Mouse (Mus musculus) lung, embryonic 14.5 days (tissue): ENCODE measurements around the gene Myh6. TPM values are rescaled to one million over a fixed set of nuclear protein-coding genes. Genes with fewer than 3 reads are reported as not detected.

Source experiments
- ATAC-seq: fragments of 200-750 bp; cut with Nextera tagmentation; 2 replicates; pipeline ENCODE4 v1.8.0; 2017; ENCODE audit warnings: mild to moderate bottlenecking, moderate TSS enrichment, moderate library complexity; ENCODE audit not compliant: insufficient read depth
- DNase-seq: peaks from one replicate; pipeline ENCODE4 v3.0.0-alpha.2; 2015
- H3K27ac ChIP-seq: fragments of 300-500 bp; sonication (generic); 2 replicates; pipeline ENCODE4 v1.5.1; 2014; ENCODE audit warnings: low read depth, mild to moderate bottlenecking, moderate library complexity
- H3K27me3 ChIP-seq: fragments of 300-500 bp; sonication (generic); 2 replicates; pipeline ENCODE4 v1.6.1; 2014; ENCODE audit warnings: low read length, control low read depth; ENCODE audit not compliant: insufficient read depth
- H3K36me3 ChIP-seq: fragments of 300-500 bp; sonication (generic); 2 replicates; pipeline ENCODE4 v1.6.1; 2014; ENCODE audit warnings: control low read depth; ENCODE audit not compliant: insufficient read depth
- H3K4me1 ChIP-seq: fragments of 300-500 bp; sonication (generic); 2 replicates; pipeline ENCODE4 v1.6.1; 2014; ENCODE audit warnings: antibody characterized with exemption, control low read depth; ENCODE audit not compliant: insufficient read depth
- H3K4me2 ChIP-seq: fragments of 300-500 bp; sonication (generic); 2 replicates; pipeline ENCODE4 v1.6.1; 2014; ENCODE audit warnings: mild to moderate bottlenecking
- H3K4me3 ChIP-seq: fragments of 300-500 bp; sonication (generic); 2 replicates; pipeline ENCODE4 v1.5.1; 2014; ENCODE audit warnings: low read depth, low read length
- H3K9ac ChIP-seq: fragments of 300-500 bp; sonication (generic); 2 replicates; pipeline ENCODE4 v1.6.1; 2014
- H3K9me3 ChIP-seq: fragments of 300-500 bp; sonication (generic); 2 replicates; pipeline ENCODE4 v1.6.1; 2016; ENCODE audit warnings: low read depth, low read length, control low read depth
- CTCF ChIP-seq: IDR thresholded peaks from 2 replicates; pipeline ENCODE4 v1.5.1; 2016; ENCODE audit warnings: antibody characterized with exemption, low read depth
- WGBS: fragments of 180-500 bp; shearing (Covaris S2); extraction: QIAGEN DNeasy Blood & Tissue Kit; methylation state at CpG from one replicate; pipeline ENCODE4 v1.1.7; 2014; 5-methylcytosine and 5-hydroxymethylcytosine counted together
- polyA plus RNA-seq: library from polyadenylated mRNA; unstranded; fragments of >200 nt; fragmentation: Nextera tagmentation; extraction: Ambion mirVana; gene quantifications from 2 replicates; pipeline ENCODE4 v1.2.1, GENCODE M21; 2014

The Myh6 gene
- polyA plus RNA-seq, 1 experiment from 2014 or later = 4.6 TPM

DNA sequence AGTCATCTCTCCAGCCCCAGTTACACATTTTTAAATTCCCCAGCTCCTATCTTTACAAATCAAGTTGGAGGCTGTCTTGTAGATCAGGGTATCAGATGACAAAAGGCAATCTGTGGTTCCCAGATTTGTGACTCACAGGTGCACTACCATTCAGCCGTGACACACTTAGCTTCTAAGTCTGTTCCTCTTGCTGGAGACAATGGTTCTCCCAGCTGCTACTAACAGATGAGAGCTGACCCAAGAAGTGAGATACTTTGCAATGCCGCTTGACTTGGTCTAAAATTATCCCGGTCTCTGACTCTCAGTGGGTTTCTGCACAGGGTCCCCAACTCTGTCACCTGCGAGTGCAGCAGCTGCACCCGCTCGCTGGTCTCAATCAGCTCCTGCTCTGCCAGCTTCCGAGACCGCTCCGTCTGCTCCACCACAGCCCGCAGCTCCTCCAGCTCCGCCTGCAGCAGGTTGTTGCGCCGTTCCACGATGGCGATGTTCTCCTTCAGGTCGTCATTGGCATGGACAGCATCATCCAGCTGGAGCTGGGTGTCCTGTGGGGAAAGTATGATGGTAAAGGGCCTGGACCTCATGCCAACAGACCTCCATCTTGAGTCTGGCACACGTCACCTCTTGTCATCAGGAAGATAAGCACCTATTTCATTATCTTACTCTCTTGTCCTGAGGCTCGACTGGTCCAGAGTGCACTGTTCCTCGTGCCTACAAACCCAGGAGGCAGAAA is 20.6 kb downstream of the Myh6 start:
- H3K4me3 ChIP-seq = no peak overlapping the region
- ATAC-seq (no peak), DNase-seq (no peak)
- no peak for TF ChIP-seq CTCF
- 70% methylated on average over 19 of the region's 19 CpGs for WGBS
- no peaks in the 10 kb centered on the region for H3K36me3 ChIP-seq
- H3K4me2 ChIP-seq = no peak overlapping the region
- H3K9ac ChIP-seq = no peak overlapping the region
- H3K9me3 ChIP-seq = no peaks in the 10 kb centered on the region
- no peaks in the 10 kb centered on the region for H3K27me3 ChIP-seq
- H3K4me1 ChIP-seq = no peaks in the 10 kb centered on the region
- H3K27ac ChIP-seq = no peak overlapping the region

GRCm38 (mm10) chr14:54944939-54945338 is 21.8 kb downstream of the Myh6 start:
- DNase-seq = no peak
- Histone ChIP-seq H3K27ac (no peak overlapping the region), H3K4me1 (no peaks in the 10 kb centered on the region), H3K27me3 (no peaks in the 10 kb centered on the region), H3K4me3 (no peak overlapping the region), H3K9me3 (no peaks in the 10 kb centered on the region), H3K9ac (no peak overlapping the region), H3K36me3 (no peaks in the 10 kb centered on the region), H3K4me2 (no peak overlapping the region)
- TF ChIP-seq CTCF = no peak
- no peak for ATAC-seq
- 69% methylated on average over 2 of the region's 2 CpGs for WGBS

DNA sequence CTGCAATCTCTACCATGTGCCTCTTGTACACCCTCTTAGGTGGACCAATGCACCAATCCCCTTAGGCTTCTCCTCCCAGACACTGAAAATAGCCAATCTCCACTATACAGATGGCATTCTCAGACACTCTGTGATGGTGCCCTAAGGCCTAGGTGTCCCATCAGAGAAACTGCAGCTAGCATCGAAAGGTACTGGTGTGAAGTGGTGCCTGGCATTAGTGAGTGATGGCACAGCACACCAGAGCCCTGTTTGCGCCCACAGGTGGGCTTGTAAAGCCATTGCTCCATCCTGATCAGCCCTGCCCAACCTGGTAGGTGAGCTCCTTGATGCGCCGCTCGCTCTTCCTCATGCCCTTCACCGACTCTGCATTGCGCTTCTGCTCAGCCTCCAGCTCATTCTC is 22.8 kb downstream of the Myh6 start:
- 89% methylated on average over 7 of the region's 7 CpGs for WGBS
- Histone ChIP-seq H3K4me2 (no peak overlapping the region), H3K4me3 (no peak overlapping the region), H3K4me1 (no peaks in the 10 kb centered on the region), H3K36me3 (no peaks in the 10 kb centered on the region), H3K9me3 (no peaks in the 10 kb centered on the region), H3K27ac (no peak overlapping the region), H3K27me3 (no peaks in the 10 kb centered on the region), H3K9ac (no peak overlapping the region)
- no peak for TF ChIP-seq CTCF
- ATAC-seq = no peak
- no peak for DNase-seq

GRCm38 (mm10) chr14:54942479-54942878 is 24.2 kb downstream of the Myh6 start:
- no peak for DNase-seq
- no peak for ATAC-seq
- Histone ChIP-seq H3K9ac (no peak overlapping the region), H3K36me3 (no peaks in the 10 kb centered on the region), H3K4me3 (no peak overlapping the region), H3K27ac (no peak overlapping the region), H3K4me2 (no peak overlapping the region), H3K4me1 (no peaks in the 10 kb centered on the region), H3K9me3 (no peaks in the 10 kb centered on the region), H3K27me3 (no peaks in the 10 kb centered on the region)
- TF ChIP-seq CTCF = no peak
- 86% methylated on average over 8 of the region's 8 CpGs for WGBS

DNA sequence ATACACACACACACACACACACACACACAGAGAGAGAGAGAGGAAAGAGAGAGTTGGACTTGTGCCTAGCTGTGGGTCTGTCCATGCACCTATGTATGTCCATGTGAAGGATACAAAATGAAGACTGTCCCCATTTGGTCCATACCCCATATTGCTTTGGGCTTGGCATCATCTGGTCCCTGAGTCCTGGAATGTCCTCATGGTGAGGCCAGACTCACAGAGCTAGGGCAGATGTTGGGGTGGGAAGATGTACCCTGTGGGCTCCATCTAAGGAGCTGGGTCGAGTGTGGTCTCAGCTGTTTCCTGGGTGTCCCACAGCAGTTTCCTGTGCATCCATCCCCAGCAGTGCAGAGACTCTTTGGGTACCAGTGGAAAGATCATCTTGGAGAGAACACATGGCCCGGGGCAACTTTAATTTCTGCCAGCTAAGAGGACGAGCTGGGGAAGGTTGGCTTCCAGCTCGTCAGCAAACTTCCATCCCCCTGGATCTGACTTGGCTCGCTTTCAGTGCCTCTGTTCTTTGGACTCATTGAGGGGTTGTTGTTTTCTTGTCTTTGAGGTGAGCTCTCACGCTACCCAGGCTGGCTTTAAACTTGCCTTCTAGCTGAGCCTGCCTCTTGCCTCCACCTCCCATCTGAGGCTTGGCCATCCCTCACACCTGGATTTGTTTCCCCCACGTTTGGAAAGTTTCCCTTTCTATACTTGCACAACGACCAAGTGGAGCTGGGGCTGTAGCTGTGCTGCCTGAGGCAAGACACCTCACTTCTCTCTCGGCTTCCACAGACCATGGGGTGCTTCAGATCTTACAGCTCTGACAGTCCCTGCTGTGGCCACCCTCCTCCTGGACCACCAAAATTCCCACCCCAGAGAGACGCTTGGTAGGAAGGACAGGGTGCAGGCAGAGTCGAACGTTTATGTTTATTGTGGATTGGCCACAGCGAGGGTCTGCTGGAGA is 25.4 kb downstream of the Myh6 start:
- H3K27me3 ChIP-seq = no peaks in the 10 kb centered on the region
- no peak overlapping the region for H3K4me3 ChIP-seq
- ATAC-seq = no peak
- H3K4me1 ChIP-seq = no peaks in the 10 kb centered on the region
- no peaks in the 10 kb centered on the region for H3K36me3 ChIP-seq
- no peaks in the 10 kb centered on the region for H3K9me3 ChIP-seq
- WGBS = 60% methylated on average over 13 of the region's 13 CpGs
- no peak overlapping the region for H3K27ac ChIP-seq
- DNase-seq = no peak
- H3K4me2 ChIP-seq = no peak overlapping the region
- no peak overlapping the region for H3K9ac ChIP-seq
- no peak for TF ChIP-seq CTCF

- ATAC-seq (no peak), DNase-seq (no peak)
- WGBS = 74% methylated on average over 3 of the region's 3 CpGs
- Histone ChIP-seq H3K9ac (no peak overlapping the region), H3K27me3 (no peaks in the 10 kb centered on the region), H3K4me1 (no peaks in the 10 kb centered on the region), H3K4me2 (no peak overlapping the region), H3K27ac (no peak overlapping the region), H3K9me3 (no peaks in the 10 kb centered on the region), H3K36me3 (no peaks in the 10 kb centered on the region), H3K4me3 (no peak overlapping the region)
- TF ChIP-seq CTCF = no peak
Measured at GRCm38 (mm10) chr14:54940176-54940530, 26.6 kb downstream of the Myh6 start.
